Mouse (Mus musculus) gastrocnemius, postnatal 4 days (tissue): Measurements from ENCODE around the gene Zfp61. TPM values are rescaled to one million over a fixed set of nuclear protein-coding genes. Genes with fewer than 3 reads are reported as not detected.

Experiments used
- DNase-seq, 2 experiments: peaks; one replicate each; pipeline ENCODE4 v3.0.0; 2021 to 2022; ENCODE audit warnings: low spot score in 2 of 2, mixed read lengths in 2 of 2
- microRNA-seq: library from miRNA; unstranded; fragments of <30 nt; microRNA quantifications from one replicate; pipeline ENCODE4 v1.2.0, GENCODE M21; 2021
- total RNA-seq, 2 experiments: library from RNA; stranded (reverse); gene quantifications; 2 replicates each; pipeline ENCODE4 v1.2.3; 2021

Zfp61 gene
- total RNA-seq, 2 experiments from 2014 or later = 8.7 to 8.9 TPM

GRCm38 (mm10) chr7:24268176-24269155, 32.6 kb downstream of the Zfp61 start:
- DNase-seq = no peak

GRCm38 (mm10) chr7:24260000-24260312, 41.1 kb downstream of the Zfp61 start:
- no peak for DNase-seq

- no peak for DNase-seq
These were observed 41.6 kb downstream of the Zfp61 start for GRCm38 (mm10) chr7:24259306-24259999.

GRCm38 (mm10) chr7:24254633-24255474, 46.2 kb downstream of the Zfp61 start, which contains the start of gene Zfp108:
Zfp108 (plus strand) TSS chr7:24254794.
- DNase-seq = peak; percentile 36 to 79

- no peak for DNase-seq
These were observed 47.0 kb downstream of the Zfp61 start for GRCm38 (mm10) chr7:24253779-24254615.

Small RNA genes lying within 50 kb of the gene (microRNA-seq; reads per million reads assigned to microRNA genes)
- gene Gm27592 = not detected

Other genes with a start within 250 kb of the Zfp61 start
- gene Vmn1r183, start 248.0 kb downstream of the Zfp61 start, total RNA-seq = not detected
- gene Zfp180, start 219.3 kb downstream of the Zfp61 start, total RNA-seq = 1 to 10 TPM; 9.1 TPM
- gene Zfp112, start 188.9 kb downstream of the Zfp61 start, total RNA-seq = 1 to 10 TPM; 4.4 to 4.5 TPM
- 1 to 10 TPM; 6.1 to 8.6 TPM for gene Zfp235, start 167.1 kb downstream of the Zfp61 start, total RNA-seq
- under 1 TPM; 0.57 to 0.83 TPM for gene Zfp114, start 126.2 kb downstream of the Zfp61 start, total RNA-seq
- gene Zfp111, start 89.8 kb downstream of the Zfp61 start, total RNA-seq = 10 to 100 TPM in 1 of 2 experiments, 1 to 10 TPM in 1; 9.2 to 10.1 TPM
- 1 to 10 TPM; 2.1 to 2.2 TPM for gene Zfp109, start 63.7 kb downstream of the Zfp61 start, total RNA-seq
- 1 to 10 TPM; 2.1 to 2.2 TPM for gene Zfp108, start 46.4 kb downstream of the Zfp61 start, total RNA-seq
- gene Zfp93, start 30.8 kb downstream of the Zfp61 start, total RNA-seq = 1 to 10 TPM; 3.9 to 5.5 TPM
- gene Zfp94, start 15.4 kb upstream of the Zfp61 start, total RNA-seq = 1 to 10 TPM; 4.0 to 4.2 TPM
- gene Tescl, start 32.7 kb upstream of the Zfp61 start, total RNA-seq = under 1 TPM in 1 of 2 experiments, not detected in 1; 0.31 TPM
- gene Lypd5, start 48.0 kb upstream of the Zfp61 start, total RNA-seq = not detected
- gene Kcnn4, start 69.0 kb upstream of the Zfp61 start, total RNA-seq = under 1 TPM; 0.61 to 0.93 TPM
- 10 to 100 TPM; 18.1 to 21.1 TPM for gene Smg9, start 98.4 kb upstream of the Zfp61 start, total RNA-seq
- under 1 TPM; 0.26 to 0.52 TPM for gene Irgc1, start 151.1 kb upstream of the Zfp61 start, total RNA-seq
- 1 to 10 TPM; 2.5 to 3.7 TPM for gene Plaur, start 161.3 kb upstream of the Zfp61 start, total RNA-seq
- gene Cadm4, start 180.8 kb upstream of the Zfp61 start, total RNA-seq = 10 to 100 TPM; 18.6 to 21.3 TPM
- gene Zfp428, start 205.8 kb upstream of the Zfp61 start, total RNA-seq = 10 to 100 TPM; 12.6 to 15.9 TPM
- not detected for gene AC161166.1, start 211.2 kb upstream of the Zfp61 start, total RNA-seq
- 10 to 100 TPM; 20.5 to 22.0 TPM for gene Irgq, start 229.5 kb upstream of the Zfp61 start, total RNA-seq
- gene Pinlyp, start 244.9 kb upstream of the Zfp61 start, total RNA-seq = not detected
- 10 to 100 TPM; 44.4 to 45.2 TPM for gene Xrcc1, start 245.1 kb upstream of the Zfp61 start, total RNA-seq